16 mouse cellular contexts compared by ENCODE assay signal in the genomic region with DNA sequence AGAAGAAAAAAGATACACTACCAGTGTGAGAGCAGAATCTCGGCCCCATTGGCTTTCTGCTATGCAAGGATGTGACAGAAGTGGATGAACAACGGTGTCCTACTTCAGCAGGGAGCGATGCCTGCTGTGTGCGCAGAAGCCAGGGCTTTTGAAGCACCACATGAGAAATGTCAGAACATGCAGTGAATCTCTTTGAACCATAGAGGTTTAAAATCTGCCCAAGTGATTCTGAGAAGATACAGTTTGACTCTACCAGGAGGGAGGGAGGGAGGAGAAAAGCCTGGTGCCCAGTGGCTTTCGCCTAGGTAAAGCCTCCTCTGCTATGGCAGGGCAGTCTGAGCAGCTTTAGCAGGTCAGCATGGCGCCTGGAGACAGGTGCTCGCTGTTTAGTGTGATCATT.
DNase-seq lines count a peak whose midpoint lies in the region; ATAC-seq and TF ChIP-seq lines count a peak whose summit lies in the region.
"Had no signal": no experiment of that assay in that cellular context is flagged by ENCODE, and none has a peak within 500 bp of the region (broad histone marks: within the 10 kb centered on the region; RNA-seq: fewer than 3 reads in every experiment).

No protein-coding gene starts in this region.

- intact Hi-C loops in left cerebral cortex, adult 2 months (cut with DNase I) = no loop called here
- intact Hi-C loops in left cerebral cortex, postnatal 4 days (cut with DNase I) = no loop called here

- no peak for DNase-seq in cerebellum, postnatal 4 days (ENCODE audit: low spot score in 2 of 2)
- no peak for DNase-seq in left cerebral cortex, adult 2 months (ENCODE audit: extremely low spot score in 1 of 2, low spot score in 2 of 2)
- no peak for DNase-seq in left cerebral cortex, postnatal 4 days
- peak; percentile 53 to 57 for DNase-seq in cerebellum, postnatal 25 days
- DNase-seq in thymus, postnatal 25 days = peak; percentile 50
- DNase-seq in adipocyte (ENCODE audit: low spot score) = no peak
- DNase-seq in right cerebral cortex, postnatal 4 days = no peak
- DNase-seq: adrenal gland, postnatal 25 days; gastrocnemius, postnatal 14 days; kidney, postnatal 25 days had no signal

- no peak overlapping the region for H3K4me3 ChIP-seq in left cerebral cortex, adult 2 months
- H3K4me3 ChIP-seq: heart, embryonic 13.5 days; lung, embryonic 15.5 days; megakaryocyte, embryonic 14.5 days; neural tube, embryonic 12.5 days had no signal

- TF ChIP-seq CTCF in left cerebral cortex, adult 2 months (IDR thresholded peaks at IDR 0.05) = no peak

- peak; percentile 76 for ATAC-seq in cerebellum, adult (ENCODE audit: insufficient number of reproducible peaks, low FRiP score, low TSS enrichment)
- ATAC-seq: inflammation-experienced regulatory T-cells, adult 6 months had no signal

- peak overlapping the region; percentile 60 for H3K27ac ChIP-seq in left cerebral cortex, adult 2 months
- H3K27ac ChIP-seq: heart, embryonic 13.5 days; lung, embryonic 15.5 days; neural tube, embryonic 12.5 days had no signal

Comparison
In these comparisons a context has a peak if more than half of its experiments do, and no peak if none do; other contexts are left out.
1. DNase-seq: peak in cerebellum, postnatal 25 days (2 of 2) and thymus, postnatal 25 days (single experiment); none in cerebellum, postnatal 4 days (0 of 2), left cerebral cortex, adult 2 months (0 of 2), left cerebral cortex, postnatal 4 days (single experiment), adipocyte (single experiment) and right cerebral cortex, postnatal 4 days (single experiment).